Mouse (Mus musculus): ENCODE data around the gene Rap1a. TPM values are rescaled to one million over a fixed set of nuclear protein-coding genes. Genes with fewer than 3 reads are reported as not detected.
A peak's percentile ranks its signal among the peaks of the same experiment; 100 is the strongest.

The Rap1a gene
- polyA plus RNA-seq, 1 experiment from 2014 or later, result 67.8 TPM

DNA sequence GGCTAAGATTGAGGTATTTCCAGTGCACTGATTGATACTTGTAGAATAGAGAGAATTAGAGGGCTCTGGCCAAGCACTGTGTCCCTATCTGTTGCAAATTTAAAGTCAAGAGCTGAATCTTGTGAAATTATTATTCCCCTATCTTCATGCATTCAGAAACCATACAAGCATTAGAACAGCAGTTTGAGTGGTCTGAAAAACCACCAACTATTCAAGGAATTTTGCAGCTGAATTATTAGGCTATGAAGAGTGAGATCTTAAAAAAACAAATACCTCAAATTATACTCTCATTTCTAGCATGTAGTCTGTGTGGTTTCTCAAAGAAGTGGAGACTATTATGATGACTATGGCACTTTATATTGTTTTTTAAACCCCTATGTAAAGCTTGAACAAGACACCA lies 65.9 kb downstream of the Rap1a start:
- peaks cover 54% of the 10 kb centered on the region for H3K36me3 ChIP-seq (replicated peaks; ENCODE audit: control insufficient read depth, insufficient read depth)
- no peaks in the 10 kb centered on the region for H3K4me1 ChIP-seq (replicated peaks; ENCODE audit: control insufficient read depth, insufficient read depth, low read length)
- no peak overlapping the region for H3K27ac ChIP-seq
- no peaks in the 10 kb centered on the region for H3K27me3 ChIP-seq (ENCODE audit: control insufficient read depth, insufficient read depth, low read length)
- H3K9ac ChIP-seq, result no peak overlapping the region
- H3K4me3 ChIP-seq (replicated peaks; ENCODE audit: low read length), result no peak overlapping the region
- no peak for DNase-seq (ENCODE audit: low spot score)
- no peak for ATAC-seq (ENCODE audit: low FRiP score)
- H3K4me2 ChIP-seq (replicated peaks), result no peak overlapping the region
- H3K9me3 ChIP-seq (ENCODE audit: control insufficient read depth, low read length), result no peaks in the 10 kb centered on the region

DNA sequence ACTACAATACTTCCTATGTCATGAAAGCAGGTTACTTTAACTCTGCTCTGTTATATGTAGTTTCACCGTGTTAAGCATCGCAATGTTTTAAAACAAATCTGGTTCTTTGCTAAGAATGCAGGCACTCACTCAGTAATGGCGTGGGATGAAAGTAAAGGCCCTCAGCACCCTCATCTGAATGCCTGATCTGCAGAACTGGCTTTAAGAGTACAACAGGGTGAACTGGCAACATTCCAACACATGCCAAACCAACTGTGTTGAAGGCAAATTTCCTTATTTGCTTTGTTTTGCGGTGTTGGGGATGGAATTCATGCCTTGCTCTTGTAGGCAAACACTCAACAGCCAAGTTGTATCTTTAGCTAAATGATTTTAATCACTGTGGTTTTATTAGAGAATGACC lies 67.6 kb downstream of the Rap1a start:
- no peak overlapping the region for H3K4me2 ChIP-seq (replicated peaks)
- WGBS, result 85% methylated on average over 4 of the region's 4 CpGs
- no peak overlapping the region for H3K27ac ChIP-seq
- no peaks in the 10 kb centered on the region for H3K27me3 ChIP-seq (ENCODE audit: control insufficient read depth, insufficient read depth, low read length)
- no peak for ATAC-seq (ENCODE audit: low FRiP score)
- no peak for DNase-seq (ENCODE audit: low spot score)
- no peak overlapping the region for H3K4me3 ChIP-seq (replicated peaks; ENCODE audit: low read length)
- H3K9ac ChIP-seq, result no peak overlapping the region
- H3K36me3 ChIP-seq (replicated peaks; ENCODE audit: control insufficient read depth, insufficient read depth), result peaks cover 51% of the 10 kb centered on the region
- H3K9me3 ChIP-seq (ENCODE audit: control insufficient read depth, low read length), result no peaks in the 10 kb centered on the region
- H3K4me1 ChIP-seq (replicated peaks; ENCODE audit: control insufficient read depth, insufficient read depth, low read length), result no peaks in the 10 kb centered on the region

DNA sequence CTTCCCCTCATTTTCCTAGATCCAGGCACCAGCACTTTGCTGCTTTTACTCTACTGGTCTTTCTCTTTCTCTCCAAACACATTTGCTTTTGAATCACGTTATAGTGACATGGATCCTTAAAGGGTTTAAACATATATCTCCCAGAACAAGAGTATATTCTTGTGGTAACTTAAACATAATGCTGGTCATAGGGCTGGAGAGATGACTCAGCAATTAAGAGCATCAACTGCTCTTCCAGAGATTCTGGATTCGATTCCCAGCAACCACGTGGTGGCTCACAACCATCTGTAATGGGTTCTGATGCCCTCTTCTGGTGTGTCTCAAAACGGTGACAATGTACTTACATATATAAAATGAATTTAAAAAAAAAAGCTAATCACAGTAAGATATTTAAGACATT lies 68.8 kb downstream of the Rap1a start:
- H3K4me1 ChIP-seq (replicated peaks; ENCODE audit: control insufficient read depth, insufficient read depth, low read length), result no peaks in the 10 kb centered on the region
- no peak for ATAC-seq (ENCODE audit: low FRiP score)
- no peak overlapping the region for H3K4me3 ChIP-seq (replicated peaks; ENCODE audit: low read length)
- H3K4me2 ChIP-seq (replicated peaks), result no peak overlapping the region
- no peak overlapping the region for H3K27ac ChIP-seq
- no peak for DNase-seq (ENCODE audit: low spot score)
- H3K9me3 ChIP-seq (ENCODE audit: control insufficient read depth, low read length), result no peaks in the 10 kb centered on the region
- H3K27me3 ChIP-seq (ENCODE audit: control insufficient read depth, insufficient read depth, low read length), result no peaks in the 10 kb centered on the region
- WGBS, result 92% methylated on average over 4 of the region's 4 CpGs
- H3K9ac ChIP-seq, result no peak overlapping the region
- peaks cover 44% of the 10 kb centered on the region for H3K36me3 ChIP-seq (replicated peaks; ENCODE audit: control insufficient read depth, insufficient read depth)

DNA sequence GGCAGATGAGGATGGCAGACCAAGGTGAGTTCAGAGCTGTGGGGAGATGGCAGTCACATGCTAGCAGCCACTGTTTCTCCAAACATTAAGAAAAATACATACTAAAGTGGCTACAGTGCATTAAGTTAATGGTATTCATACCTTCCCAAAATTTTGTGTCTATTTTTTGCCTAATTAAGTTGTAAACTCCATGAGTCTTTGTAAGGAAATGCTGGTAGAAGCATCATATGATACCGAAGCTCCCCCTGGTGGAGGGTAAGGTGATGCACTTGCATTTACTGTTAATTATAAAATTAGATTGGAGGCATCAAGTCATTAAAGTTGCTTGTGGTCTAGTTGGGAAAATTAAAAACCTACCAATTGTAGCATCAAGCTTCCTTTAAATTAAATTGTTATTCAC lies 75.1 kb downstream of the Rap1a start:
- ATAC-seq (ENCODE audit: low FRiP score) (no peak), DNase-seq (ENCODE audit: low spot score) (peak; percentile 80)
- 2% methylated on average over 1 of the region's 1 CpGs for WGBS
- Histone ChIP-seq H3K4me2 (replicated peaks) (no peak overlapping the region), H3K27ac (no peak overlapping the region), H3K9ac (no peak overlapping the region), H3K4me3 (replicated peaks; ENCODE audit: low read length) (no peak overlapping the region), H3K36me3 (replicated peaks; ENCODE audit: control insufficient read depth, insufficient read depth) (peaks cover 13% of the 10 kb centered on the region), H3K27me3 (ENCODE audit: control insufficient read depth, insufficient read depth, low read length) (no peaks in the 10 kb centered on the region), H3K9me3 (ENCODE audit: control insufficient read depth, low read length) (no peaks in the 10 kb centered on the region), H3K4me1 (replicated peaks; ENCODE audit: control insufficient read depth, insufficient read depth, low read length) (no peaks in the 10 kb centered on the region)

DNA sequence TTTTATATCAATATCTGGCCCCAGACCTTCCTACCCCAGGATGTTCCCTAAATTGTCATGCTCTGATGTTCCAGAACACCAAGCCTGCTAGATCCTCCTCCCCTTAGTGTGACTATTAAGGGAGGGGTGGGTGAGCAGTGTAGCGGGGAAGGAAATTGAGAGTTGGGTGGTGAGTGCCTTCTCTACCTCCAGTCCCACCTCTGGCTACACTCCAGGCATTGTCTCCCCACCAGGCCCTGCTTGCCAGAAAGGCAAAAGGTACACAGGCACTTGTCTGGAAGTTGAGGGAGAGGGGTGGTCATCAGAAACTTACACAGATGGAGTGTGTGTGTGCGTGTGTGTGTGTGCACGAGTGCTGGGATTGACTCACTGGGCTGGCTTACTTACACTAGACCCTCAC lies 78.6 kb downstream of the Rap1a start:
- 91% methylated on average over 3 of the region's 3 CpGs for WGBS
- no peak for ATAC-seq (ENCODE audit: low FRiP score)

DNA sequence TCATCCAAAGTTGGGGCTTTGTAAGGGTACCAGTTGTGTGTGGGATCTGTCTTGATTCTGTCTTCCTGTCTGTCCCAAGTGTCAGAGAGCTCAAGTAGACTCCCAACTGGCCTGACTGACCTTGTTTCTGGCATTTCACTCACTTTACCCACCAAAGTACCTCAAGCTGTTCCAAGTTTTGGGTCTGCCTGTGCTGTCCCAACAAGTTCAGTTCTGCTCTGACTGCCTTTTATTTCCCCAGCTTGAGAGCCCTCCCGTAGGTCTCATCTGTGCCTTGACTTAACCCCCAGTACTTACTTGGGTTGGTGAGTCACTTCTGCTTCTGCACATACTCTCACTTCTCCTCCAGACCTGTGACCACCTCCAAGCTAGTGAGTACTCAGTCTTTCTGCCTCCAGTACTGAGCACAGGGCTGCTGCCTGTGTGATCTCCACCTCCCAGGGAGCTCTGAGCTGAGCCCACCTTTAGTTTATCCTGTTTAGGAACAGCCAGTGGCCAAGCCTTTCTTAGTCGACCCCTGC lies 79.4 kb downstream of the Rap1a start:
- Histone ChIP-seq H3K9ac (no peak overlapping the region), H3K4me2 (replicated peaks) (no peak overlapping the region), H3K27ac (no peak overlapping the region), H3K4me3 (replicated peaks; ENCODE audit: low read length) (no peak overlapping the region), H3K27me3 (ENCODE audit: control insufficient read depth, insufficient read depth, low read length) (no peaks in the 10 kb centered on the region), H3K4me1 (replicated peaks; ENCODE audit: control insufficient read depth, insufficient read depth, low read length) (peaks cover 16% of the 10 kb centered on the region; the same call in 1 of the 2 replicates), H3K9me3 (ENCODE audit: control insufficient read depth, low read length) (no peaks in the 10 kb centered on the region), H3K36me3 (replicated peaks; ENCODE audit: control insufficient read depth, insufficient read depth) (peaks cover 3% of the 10 kb centered on the region; the same call in 1 of the 2 replicates)
- no peak for DNase-seq (ENCODE audit: low spot score)
- no peak for ATAC-seq (ENCODE audit: low FRiP score)
- WGBS, result 74% methylated on average over 2 of the region's 2 CpGs

More for the DNA sequence above, 78.6 kb downstream of the Rap1a start:
- peaks cover 16% of the 10 kb centered on the region; the same call in 1 of the 2 replicates for H3K4me1 ChIP-seq (replicated peaks; ENCODE audit: control insufficient read depth, insufficient read depth, low read length)
- no peak overlapping the region for H3K4me3 ChIP-seq (replicated peaks; ENCODE audit: low read length)
- H3K9ac ChIP-seq, result no peak overlapping the region
- H3K27me3 ChIP-seq (ENCODE audit: control insufficient read depth, insufficient read depth, low read length), result no peaks in the 10 kb centered on the region
- 0 out of 2 replicates have a peak, but pooled peaks cover 3% of the 10 kb centered on the region for H3K36me3 ChIP-seq (replicated peaks; ENCODE audit: control insufficient read depth, insufficient read depth)
- no peak overlapping the region for H3K4me2 ChIP-seq (replicated peaks)
- no peak for DNase-seq (ENCODE audit: low spot score)
- no peaks in the 10 kb centered on the region for H3K9me3 ChIP-seq (ENCODE audit: control insufficient read depth, low read length)
- H3K27ac ChIP-seq, result no peak overlapping the region

DNA sequence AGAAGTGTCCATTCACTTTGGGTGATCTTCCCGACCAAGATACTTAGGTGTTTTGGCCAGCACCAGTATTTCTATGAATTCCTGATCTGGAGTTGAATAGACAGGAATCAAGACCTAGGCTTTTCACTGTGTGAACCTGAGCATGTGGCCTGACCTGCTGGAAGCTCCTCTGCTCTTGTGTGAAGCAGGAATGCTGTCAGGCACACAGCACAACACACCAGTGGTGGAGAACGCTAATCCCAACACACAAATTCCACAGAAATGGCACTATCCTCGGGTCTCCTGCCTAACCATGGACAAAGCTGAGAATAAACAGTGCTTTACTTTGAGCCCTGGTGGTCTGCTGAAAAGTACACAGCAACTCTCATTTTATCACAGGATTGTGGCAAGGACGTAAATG lies 80.6 kb downstream of the Rap1a start:
- Histone ChIP-seq H3K9me3 (ENCODE audit: control insufficient read depth, low read length) (no peaks in the 10 kb centered on the region), H3K9ac (no peak overlapping the region), H3K27me3 (ENCODE audit: control insufficient read depth, insufficient read depth, low read length) (no peaks in the 10 kb centered on the region), H3K4me3 (replicated peaks; ENCODE audit: low read length) (no peak overlapping the region), H3K27ac (no peak overlapping the region), H3K4me2 (replicated peaks) (no peak overlapping the region), H3K36me3 (replicated peaks; ENCODE audit: control insufficient read depth, insufficient read depth) (peaks cover 3% of the 10 kb centered on the region; the same call in 1 of the 2 replicates), H3K4me1 (replicated peaks; ENCODE audit: control insufficient read depth, insufficient read depth, low read length) (peaks cover 16% of the 10 kb centered on the region; the same call in 1 of the 2 replicates)
- no peak for ATAC-seq (ENCODE audit: low FRiP score)
- DNase-seq (ENCODE audit: low spot score), result no peak
- 79% methylated on average over 4 of the region's 4 CpGs for WGBS

DNA sequence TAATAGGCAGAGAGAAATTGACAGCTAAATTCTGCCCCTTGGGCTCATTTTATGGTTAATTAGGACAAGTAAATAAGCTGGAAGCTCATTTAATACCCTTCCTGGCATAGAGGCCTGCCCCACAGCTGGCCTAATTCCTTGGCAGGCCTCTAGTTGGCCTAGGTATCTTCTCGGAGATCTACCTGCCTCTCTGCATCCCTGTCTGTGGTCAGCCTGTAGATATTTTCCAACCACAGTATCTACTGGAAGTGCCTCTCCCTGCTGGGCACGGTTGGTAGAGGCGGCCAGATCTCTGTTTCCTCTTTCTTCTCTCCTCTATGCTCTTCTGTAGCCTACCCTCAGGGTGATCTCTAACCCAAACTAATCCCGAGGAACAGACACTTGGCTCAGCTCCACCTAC lies 81.2 kb downstream of the Rap1a start:
- no peak for DNase-seq (ENCODE audit: low spot score)
- Histone ChIP-seq H3K36me3 (replicated peaks; ENCODE audit: control insufficient read depth, insufficient read depth) (no peaks in the 10 kb centered on the region; the same call in 1 of the 2 replicates), H3K9ac (no peak overlapping the region), H3K27ac (no peak overlapping the region), H3K4me3 (replicated peaks; ENCODE audit: low read length) (no peak overlapping the region), H3K4me1 (replicated peaks; ENCODE audit: control insufficient read depth, insufficient read depth, low read length) (peaks cover 16% of the 10 kb centered on the region; the same call in 1 of the 2 replicates), H3K4me2 (replicated peaks) (no peak overlapping the region), H3K27me3 (ENCODE audit: control insufficient read depth, insufficient read depth, low read length) (no peaks in the 10 kb centered on the region), H3K9me3 (ENCODE audit: control insufficient read depth, low read length) (no peaks in the 10 kb centered on the region)
- 72% methylated on average over 4 of the region's 4 CpGs for WGBS
- ATAC-seq (ENCODE audit: low FRiP score), result no peak

DNA sequence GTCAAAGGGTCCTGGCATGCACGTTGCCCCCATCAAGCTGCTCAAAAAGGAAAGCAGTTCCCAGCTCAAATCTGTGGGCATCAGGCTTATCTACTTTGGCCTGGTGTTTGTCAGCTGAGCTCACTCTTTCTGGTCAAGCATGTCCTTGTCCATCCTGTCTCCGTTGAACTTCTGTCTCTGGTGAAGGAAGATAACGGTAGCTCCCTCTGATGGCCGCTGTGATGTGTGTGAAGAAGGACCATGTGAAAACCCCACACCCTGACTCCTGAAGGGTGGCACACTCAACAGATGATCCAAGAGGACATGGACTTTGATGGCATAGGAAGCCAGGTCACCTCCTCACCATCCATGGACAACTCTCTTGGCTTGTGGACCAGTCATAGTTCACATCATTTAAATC lies 82.4 kb downstream of the Rap1a start:
- DNase-seq (ENCODE audit: low spot score) (no peak), ATAC-seq (ENCODE audit: low FRiP score) (no peak)
- WGBS, result 65% methylated on average over 4 of the region's 4 CpGs
- no peaks in the 10 kb centered on the region for H3K27me3 ChIP-seq (ENCODE audit: control insufficient read depth, insufficient read depth, low read length)
- no peak overlapping the region for H3K9ac ChIP-seq
- no peak overlapping the region for H3K4me3 ChIP-seq (replicated peaks; ENCODE audit: low read length)
- H3K27ac ChIP-seq, result no peak overlapping the region
- H3K4me1 ChIP-seq (replicated peaks; ENCODE audit: control insufficient read depth, insufficient read depth, low read length), result peaks cover 16% of the 10 kb centered on the region; the same call in 1 of the 2 replicates
- no peaks in the 10 kb centered on the region for H3K9me3 ChIP-seq (ENCODE audit: control insufficient read depth, low read length)
- H3K4me2 ChIP-seq (replicated peaks), result no peak overlapping the region
- no peaks in the 10 kb centered on the region; the same call in 1 of the 2 replicates for H3K36me3 ChIP-seq (replicated peaks; ENCODE audit: control insufficient read depth, insufficient read depth)
